12 mouse cellular contexts compared by ENCODE assay signal in the genomic region with DNA sequence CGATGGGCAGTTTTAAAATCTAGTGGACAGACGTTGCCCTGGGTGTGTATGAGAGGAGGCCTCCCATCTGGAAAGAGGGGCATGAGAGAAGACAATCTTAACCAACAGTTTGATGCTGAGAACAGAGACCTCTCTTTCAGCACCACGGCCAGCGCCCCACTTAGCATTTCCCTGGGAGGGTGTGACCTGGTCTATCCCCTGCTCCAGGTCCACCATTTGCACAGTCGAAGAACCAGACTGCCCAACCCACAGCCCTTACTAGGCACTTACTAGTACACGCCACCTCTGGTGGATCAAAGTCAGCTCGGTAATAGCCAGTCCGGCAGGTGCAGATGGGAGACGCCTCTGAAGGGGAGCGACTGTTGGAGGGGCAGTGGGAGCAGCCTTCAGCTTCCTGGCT.
A peak's percentile ranks its signal among the peaks of the same experiment; 100 is the strongest.
DNase-seq lines count a peak whose midpoint lies in the region; ATAC-seq and TF ChIP-seq lines count a peak whose summit lies in the region.
"Had no signal": no experiment of that assay in that cellular context is flagged by ENCODE, and none has a peak within 500 bp of the region (broad histone marks: within the 10 kb centered on the region; RNA-seq: fewer than 3 reads in every experiment).

No protein-coding gene starts in this region.

- no peak overlapping the region for H3K4me3 ChIP-seq in intestine, embryonic 14.5 days (ENCODE audit: low read depth, low read length)
- no peak overlapping the region for H3K4me3 ChIP-seq in intestine, postnatal 0 days (ENCODE audit: low read depth, low read length)
- H3K4me3 ChIP-seq: heart, embryonic 13.5 days had no signal

- no peak for ATAC-seq in intestine, embryonic 14.5 days (replicated peaks; ENCODE audit: low FRiP score, low TSS enrichment, low read depth)
- ATAC-seq in intestine, postnatal 0 days = no peak
- ATAC-seq: forebrain, embryonic 14.5 days; Patski had no signal

- H3K4me2 ChIP-seq in intestine, embryonic 14.5 days (ENCODE audit: low read length) = no peak overlapping the region
- H3K4me2 ChIP-seq in intestine, postnatal 0 days (replicated peaks; ENCODE audit: low read depth) = no peak overlapping the region
- H3K4me2 ChIP-seq: heart, embryonic 13.5 days had no signal

- no peak overlapping the region for H3K27ac ChIP-seq in intestine, embryonic 14.5 days (ENCODE audit: low read depth)
- no peak overlapping the region for H3K27ac ChIP-seq in intestine, postnatal 0 days (ENCODE audit: low read depth, low read length)
- H3K27ac ChIP-seq: heart, embryonic 13.5 days; liver, embryonic 14.5 days had no signal

- TF ChIP-seq CTCF in intestine, postnatal 0 days (IDR thresholded peaks at IDR 0.05; ENCODE audit: low read depth) = no peak

- DNase-seq in intestine, embryonic 14.5 days (ENCODE audit: low spot score) = peak; percentile 82
- DNase-seq in 416B (ENCODE audit: low read depth) = peak; percentile 6
- peak; percentile 54 for DNase-seq in Muller cell, postnatal 12 days (ENCODE audit: inconsistent ontology term)
- DNase-seq in hindlimb bud, embryonic 11.5 days (ENCODE audit: extremely low spot score, low read depth, low spot score) = peak; percentile 42
- DNase-seq in left cerebral cortex, adult 11 months (ENCODE audit: low spot score) = no peak
- no peak for DNase-seq in cerebellum, adult 9-11 months
- DNase-seq in layer of hippocampus, postnatal 14 days (ENCODE audit: low spot score in 2 of 2) = no peak

- no peaks in the 10 kb centered on the region for H3K27me3 ChIP-seq in intestine, embryonic 14.5 days (replicated peaks; ENCODE audit: control insufficient read depth, insufficient read depth, low read length)
- H3K27me3 ChIP-seq in intestine, postnatal 0 days (replicated peaks; ENCODE audit: control insufficient read depth, insufficient read depth, low read length) = no peaks in the 10 kb centered on the region

- H3K4me1 ChIP-seq in intestine, embryonic 14.5 days (replicated peaks; ENCODE audit: control insufficient read depth, insufficient read depth, low read length) = no peaks in the 10 kb centered on the region
- no peaks in the 10 kb centered on the region for H3K4me1 ChIP-seq in intestine, postnatal 0 days (replicated peaks; ENCODE audit: control insufficient read depth, insufficient read depth, low read length)
- H3K4me1 ChIP-seq: heart, embryonic 13.5 days had no signal

- H3K9me3 ChIP-seq in intestine, embryonic 14.5 days (ENCODE audit: control insufficient read depth, low read length) = no peaks in the 10 kb centered on the region
- H3K9me3 ChIP-seq in intestine, postnatal 0 days (ENCODE audit: control insufficient read depth) = no peaks in the 10 kb centered on the region
- H3K9me3 ChIP-seq: heart, embryonic 13.5 days had no signal

- 67% methylated on average over 10 of the region's 10 CpGs for WGBS in intestine, embryonic 14.5 days
- 65% methylated on average over 10 of the region's 10 CpGs for WGBS in intestine, postnatal 0 days

- no peaks in the 10 kb centered on the region for H3K36me3 ChIP-seq in intestine, embryonic 14.5 days (ENCODE audit: control insufficient read depth, insufficient read depth, low read length)
- no peaks in the 10 kb centered on the region for H3K36me3 ChIP-seq in intestine, postnatal 0 days (ENCODE audit: control insufficient read depth, insufficient read depth)
- H3K36me3 ChIP-seq: heart, embryonic 13.5 days had no signal

- H3K9ac ChIP-seq in intestine, embryonic 14.5 days (ENCODE audit: low read length) = no peak overlapping the region
- H3K9ac ChIP-seq in intestine, postnatal 0 days (ENCODE audit: low read depth, low read length) = no peak overlapping the region
- H3K9ac ChIP-seq: heart, embryonic 13.5 days; liver, embryonic 14.5 days had no signal

Comparison
In these comparisons a context has a peak if more than half of its experiments do, and no peak if none do; other contexts are left out.
1. DNase-seq: peak in intestine, embryonic 14.5 days (single experiment), 416B (single experiment), Muller cell, postnatal 12 days (single experiment) and hindlimb bud, embryonic 11.5 days (single experiment); none in left cerebral cortex, adult 11 months (single experiment), cerebellum, adult 9-11 months (single experiment) and layer of hippocampus, postnatal 14 days (0 of 2).